Mouse (Mus musculus) heart, embryonic 10.5 days (tissue): ENCODE results near the gene Col24a1. TPM values are rescaled to one million over a fixed set of nuclear protein-coding genes. Genes with fewer than 3 reads are reported as not detected.

Experiments used
- DNase-seq: peaks from one replicate; pipeline ENCODE4 v3.0.0-alpha.2; 2017; ENCODE audit warnings: low spot score
- H3K27ac ChIP-seq: fragments of 300-500 bp; sonication (generic); 2 replicates; pipeline ENCODE4 v1.5.1; 2016; ENCODE audit warnings: mild to moderate bottlenecking
- H3K27me3 ChIP-seq: fragments of 300-500 bp; sonication (generic); 2 replicates; pipeline ENCODE4 v1.6.1; 2016; ENCODE audit warnings: mild to moderate bottlenecking; ENCODE audit not compliant: poor library complexity, insufficient read depth, severe bottlenecking
- H3K36me3 ChIP-seq: fragments of 300-500 bp; sonication (generic); 2 replicates; pipeline ENCODE4 v1.6.1; 2016; ENCODE audit warnings: mild to moderate bottlenecking, moderate library complexity
- H3K4me1 ChIP-seq: fragments of 300-500 bp; sonication (generic); 2 replicates; pipeline ENCODE4 v1.6.1; 2016; ENCODE audit warnings: mild to moderate bottlenecking
- H3K4me3 ChIP-seq: fragments of 300-500 bp; sonication (generic); 2 replicates; pipeline ENCODE4 v1.5.1; 2016; ENCODE audit warnings: mild to moderate bottlenecking, moderate library complexity
- H3K9me3 ChIP-seq: fragments of 300-500 bp; sonication (generic); 2 replicates; pipeline ENCODE4 v1.6.1; 2016; ENCODE audit warnings: mild to moderate bottlenecking, moderate library complexity
- WGBS: fragments of 180-500 bp; shearing (Covaris S2); methylation state at CpG from one replicate; pipeline ENCODE4 v1.1.7; 2016; 5-methylcytosine and 5-hydroxymethylcytosine counted together
- polyA plus RNA-seq: library from polyadenylated mRNA; unstranded; fragments of >200 nt; fragmentation: Nextera tagmentation; extraction: Ambion mirVana; gene quantifications from 2 replicates; pipeline ENCODE4 v1.2.1, GENCODE M21; 2016

The Col24a1 gene
- polyA plus RNA-seq, 1 experiment from 2014 or later, result 0.34 TPM

DNA sequence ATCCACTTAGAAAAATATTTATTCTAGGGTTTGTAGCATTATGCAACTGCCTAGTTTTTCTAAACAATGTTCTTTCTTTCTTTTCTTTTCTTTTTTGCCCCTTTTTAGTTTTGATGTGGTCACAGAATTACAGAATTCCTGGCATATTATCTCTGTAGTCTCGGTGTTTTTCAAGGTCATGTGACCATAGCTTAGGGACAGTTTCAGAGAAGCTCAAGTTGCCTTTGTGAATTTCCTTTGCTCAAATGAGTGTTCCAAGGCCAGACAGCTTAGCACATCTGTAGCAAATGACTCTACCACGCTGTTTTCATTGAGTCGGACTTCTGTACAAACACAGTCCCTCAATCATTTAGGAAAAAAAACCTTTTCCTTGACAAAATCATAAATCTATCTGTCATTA is 205.9 kb downstream of the Col24a1 start:
- no peaks in the 10 kb centered on the region for H3K4me1 ChIP-seq
- no peak for DNase-seq
- no peaks in the 10 kb centered on the region for H3K27me3 ChIP-seq
- H3K27ac ChIP-seq, result no peak overlapping the region
- 77% methylated on average over 3 of the region's 3 CpGs for WGBS
- no peaks in the 10 kb centered on the region for H3K9me3 ChIP-seq
- H3K36me3 ChIP-seq, result no peaks in the 10 kb centered on the region
- H3K4me3 ChIP-seq, result no peak overlapping the region

DNA sequence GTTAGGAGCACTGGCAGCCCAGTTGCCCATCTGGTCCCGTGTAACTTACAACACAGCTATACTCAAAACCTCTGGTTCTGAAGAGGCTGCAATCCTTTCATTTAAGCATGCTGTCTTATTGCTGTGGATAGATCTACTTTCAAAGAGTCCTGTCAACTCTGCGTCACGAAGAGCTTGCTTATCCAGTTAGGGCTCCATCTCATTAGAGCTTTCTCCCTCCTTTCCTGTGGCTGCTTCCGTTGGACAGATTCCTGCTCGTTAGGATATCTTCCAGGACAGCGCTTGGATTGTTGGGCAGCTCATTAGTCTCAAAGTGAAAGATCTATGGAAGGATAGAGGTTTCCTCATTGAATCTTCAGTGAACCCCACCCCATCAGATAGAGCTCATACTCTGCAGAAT is 206.6 kb downstream of the Col24a1 start:
- Histone ChIP-seq H3K27me3 (no peaks in the 10 kb centered on the region), H3K4me1 (no peaks in the 10 kb centered on the region), H3K27ac (no peak overlapping the region), H3K9me3 (no peaks in the 10 kb centered on the region), H3K36me3 (no peaks in the 10 kb centered on the region), H3K4me3 (no peak overlapping the region)
- no peak for DNase-seq
- whole genome bisulfite sequencing, result 62% methylated on average over 6 of the region's 6 CpGs

DNA sequence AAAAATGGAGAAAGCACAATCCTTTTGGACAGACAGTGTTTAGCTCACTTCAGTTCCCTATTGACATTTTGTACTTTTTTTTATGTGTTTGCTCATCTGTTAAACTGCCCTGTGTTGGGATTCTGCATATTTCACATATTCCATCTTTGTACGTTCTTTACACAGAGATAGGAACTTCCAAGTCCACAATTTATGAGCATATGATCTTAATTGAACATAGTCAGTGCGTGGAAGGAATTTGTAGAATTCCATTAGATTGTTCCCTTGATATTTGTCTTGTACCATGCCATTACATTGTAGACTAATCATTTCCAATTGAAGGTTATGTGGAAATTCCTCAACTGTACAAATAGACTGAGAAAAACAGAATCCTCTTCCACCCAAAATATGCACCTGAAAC is 212.6 kb downstream of the Col24a1 start:
- DNase-seq, result no peak
- H3K27ac ChIP-seq, result no peak overlapping the region
- WGBS, result 86% methylated on average over 2 of the region's 2 CpGs
- H3K4me3 ChIP-seq, result no peak overlapping the region
- no peaks in the 10 kb centered on the region for H3K4me1 ChIP-seq
- H3K36me3 ChIP-seq, result no peaks in the 10 kb centered on the region
- no peaks in the 10 kb centered on the region for H3K9me3 ChIP-seq
- no peaks in the 10 kb centered on the region for H3K27me3 ChIP-seq

DNA sequence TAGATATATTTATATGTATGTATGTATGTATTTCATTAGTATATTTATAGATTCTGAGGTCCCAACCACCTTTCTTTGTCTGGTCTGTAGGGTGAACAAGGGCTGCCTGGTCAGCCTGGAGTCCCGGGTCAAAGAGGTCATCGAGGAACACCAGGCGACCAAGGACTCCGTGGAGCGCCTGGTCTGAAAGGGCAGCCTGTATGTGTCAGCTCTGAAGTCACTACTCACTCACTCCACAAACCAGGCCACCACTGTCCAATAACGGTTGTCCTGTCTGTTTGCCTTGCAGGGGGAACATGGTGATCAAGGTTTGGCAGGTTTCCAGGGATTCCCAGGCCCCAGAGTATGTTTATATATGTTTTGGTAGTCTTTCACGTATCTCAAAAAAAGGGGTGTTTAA is 216.3 kb downstream of the Col24a1 start:
- Histone ChIP-seq H3K4me1 (no peaks in the 10 kb centered on the region), H3K27me3 (no peaks in the 10 kb centered on the region), H3K9me3 (no peaks in the 10 kb centered on the region), H3K27ac (no peak overlapping the region), H3K4me3 (no peak overlapping the region), H3K36me3 (no peaks in the 10 kb centered on the region)
- WGBS, result 70% methylated on average over 7 of the region's 7 CpGs
- DNase-seq, result no peak

DNA sequence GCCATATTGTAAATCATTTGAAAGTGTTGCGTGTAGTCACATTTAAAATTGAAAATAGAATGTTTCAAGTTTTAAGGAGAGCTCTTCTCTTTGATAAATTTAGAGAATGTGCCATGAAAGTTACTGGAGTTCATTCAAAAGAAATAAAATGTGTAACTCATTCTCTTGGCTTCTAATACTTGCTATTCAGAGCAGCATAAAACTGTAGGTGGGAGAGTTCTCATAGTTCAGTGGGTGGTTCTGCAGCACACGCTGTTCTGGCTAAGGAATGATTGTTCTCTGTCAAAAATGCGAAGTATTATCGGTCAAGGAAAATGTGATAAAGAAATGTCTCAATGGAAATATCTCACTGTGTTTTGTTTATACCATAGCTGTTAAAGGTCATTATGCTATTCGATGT is 221.9 kb downstream of the Col24a1 start:
- WGBS, result 82% methylated on average over 5 of the region's 5 CpGs
- no peak for DNase-seq
- Histone ChIP-seq H3K27me3 (no peaks in the 10 kb centered on the region), H3K4me3 (no peak overlapping the region), H3K9me3 (no peaks in the 10 kb centered on the region), H3K27ac (no peak overlapping the region), H3K4me1 (no peaks in the 10 kb centered on the region), H3K36me3 (no peaks in the 10 kb centered on the region)

DNA sequence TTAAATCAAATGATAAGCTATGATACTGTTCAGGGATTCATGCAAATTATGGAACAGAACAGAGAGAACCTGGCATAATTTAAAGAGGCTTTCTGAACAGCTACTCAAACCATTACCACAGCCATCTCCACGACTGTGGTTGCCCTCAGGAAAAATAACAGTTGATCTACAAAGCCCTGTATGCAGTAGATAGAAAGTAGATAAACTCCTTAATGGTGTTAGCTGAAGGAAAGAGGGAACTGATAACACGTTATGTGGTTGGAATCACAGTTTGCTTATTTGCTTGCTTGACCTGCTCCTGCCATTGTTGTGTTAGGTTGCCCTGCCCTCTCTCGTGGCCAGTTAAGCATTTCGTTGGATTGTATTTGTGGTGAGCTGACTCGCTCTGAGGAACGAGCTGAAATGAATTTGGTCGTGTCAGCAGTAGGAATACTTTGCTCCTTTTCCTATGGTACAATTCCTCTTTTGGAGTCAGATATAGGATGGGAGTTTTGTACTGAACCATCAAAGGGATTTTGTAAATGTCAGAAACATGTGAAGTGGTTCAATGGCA is 229.3 kb downstream of the Col24a1 start:
- Histone ChIP-seq H3K4me1 (no peaks in the 10 kb centered on the region), H3K4me3 (no peak overlapping the region), H3K9me3 (no peaks in the 10 kb centered on the region), H3K27me3 (no peaks in the 10 kb centered on the region), H3K36me3 (no peaks in the 10 kb centered on the region), H3K27ac (no peak overlapping the region)
- WGBS, result 53% methylated on average over 7 of the region's 7 CpGs
- no peak for DNase-seq

DNA sequence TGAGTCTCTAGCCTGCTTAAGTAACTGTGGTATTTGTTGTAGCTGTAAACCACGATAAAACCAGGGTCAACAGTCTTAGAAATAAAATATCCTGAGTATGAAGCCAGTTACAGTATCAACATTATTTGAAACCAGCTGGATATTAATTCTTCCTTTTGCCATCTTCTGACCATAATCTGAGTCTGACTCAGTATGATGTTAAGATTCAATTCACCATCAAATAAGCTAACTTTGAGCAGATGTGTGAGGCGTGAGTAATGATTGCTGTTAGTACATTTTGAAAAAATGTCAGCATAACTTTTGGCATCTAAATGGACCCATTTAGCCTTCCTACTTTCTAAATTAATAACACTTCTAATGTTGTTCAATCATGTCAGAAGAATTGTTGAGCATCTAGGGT is 230.0 kb downstream of the Col24a1 start:
- Histone ChIP-seq H3K36me3 (no peaks in the 10 kb centered on the region), H3K27me3 (no peaks in the 10 kb centered on the region), H3K27ac (no peak overlapping the region), H3K4me1 (no peaks in the 10 kb centered on the region), H3K9me3 (no peaks in the 10 kb centered on the region), H3K4me3 (no peak overlapping the region)
- WGBS, result 77% methylated on average over 2 of the region's 2 CpGs
- no peak for DNase-seq

DNA sequence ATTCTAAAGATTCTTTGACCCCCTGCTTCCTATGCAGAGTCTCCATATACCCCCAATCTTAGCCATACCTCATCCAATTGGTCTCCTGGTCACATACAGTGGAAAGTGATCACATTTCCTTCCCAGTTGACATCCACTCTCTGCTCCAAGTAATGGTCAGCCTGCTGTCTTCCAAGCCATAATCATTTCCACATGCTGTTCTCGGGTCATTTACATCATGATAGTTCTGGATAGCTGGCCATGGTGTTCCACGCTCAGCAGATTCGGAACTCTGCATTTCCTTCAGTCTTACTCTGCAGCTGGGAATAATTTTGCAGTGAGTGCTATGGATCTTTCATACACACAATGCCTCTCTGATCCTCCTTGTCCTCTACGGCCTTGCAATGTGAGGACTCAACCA is 233.0 kb downstream of the Col24a1 start:
- no peak overlapping the region for H3K4me3 ChIP-seq
- H3K27ac ChIP-seq, result no peak overlapping the region
- no peak for DNase-seq
- no peaks in the 10 kb centered on the region for H3K36me3 ChIP-seq
- no peaks in the 10 kb centered on the region for H3K9me3 ChIP-seq
- H3K4me1 ChIP-seq, result no peaks in the 10 kb centered on the region
- WGBS, result 86% methylated on average over 4 of the region's 4 CpGs
- no peaks in the 10 kb centered on the region for H3K27me3 ChIP-seq

DNA sequence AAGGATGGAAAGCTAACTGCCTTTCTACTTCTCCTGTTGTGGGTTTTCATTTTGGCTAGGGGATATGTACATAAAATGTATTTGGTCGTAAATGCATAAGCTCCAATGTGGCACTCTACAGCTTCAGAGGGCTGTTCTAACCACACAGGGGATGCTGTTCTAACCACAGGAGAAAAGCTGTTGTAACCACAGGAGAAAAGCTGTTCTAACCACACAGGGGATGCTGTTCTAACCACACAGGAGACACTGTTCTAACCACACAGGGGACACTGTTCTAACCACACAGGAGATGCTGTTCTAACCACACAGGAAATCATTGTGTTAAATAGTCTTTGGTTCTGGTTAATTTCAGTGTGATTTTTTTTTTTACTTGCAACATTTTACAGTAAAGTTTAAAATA is 245.6 kb downstream of the Col24a1 start:
- DNase-seq, result no peak
- H3K27ac ChIP-seq, result no peak overlapping the region
- H3K27me3 ChIP-seq, result no peaks in the 10 kb centered on the region
- H3K36me3 ChIP-seq, result no peaks in the 10 kb centered on the region
- H3K4me1 ChIP-seq, result no peaks in the 10 kb centered on the region
- no peak overlapping the region for H3K4me3 ChIP-seq
- WGBS, result 79% methylated on average over 1 of the region's 1 CpGs
- no peaks in the 10 kb centered on the region for H3K9me3 ChIP-seq

DNA sequence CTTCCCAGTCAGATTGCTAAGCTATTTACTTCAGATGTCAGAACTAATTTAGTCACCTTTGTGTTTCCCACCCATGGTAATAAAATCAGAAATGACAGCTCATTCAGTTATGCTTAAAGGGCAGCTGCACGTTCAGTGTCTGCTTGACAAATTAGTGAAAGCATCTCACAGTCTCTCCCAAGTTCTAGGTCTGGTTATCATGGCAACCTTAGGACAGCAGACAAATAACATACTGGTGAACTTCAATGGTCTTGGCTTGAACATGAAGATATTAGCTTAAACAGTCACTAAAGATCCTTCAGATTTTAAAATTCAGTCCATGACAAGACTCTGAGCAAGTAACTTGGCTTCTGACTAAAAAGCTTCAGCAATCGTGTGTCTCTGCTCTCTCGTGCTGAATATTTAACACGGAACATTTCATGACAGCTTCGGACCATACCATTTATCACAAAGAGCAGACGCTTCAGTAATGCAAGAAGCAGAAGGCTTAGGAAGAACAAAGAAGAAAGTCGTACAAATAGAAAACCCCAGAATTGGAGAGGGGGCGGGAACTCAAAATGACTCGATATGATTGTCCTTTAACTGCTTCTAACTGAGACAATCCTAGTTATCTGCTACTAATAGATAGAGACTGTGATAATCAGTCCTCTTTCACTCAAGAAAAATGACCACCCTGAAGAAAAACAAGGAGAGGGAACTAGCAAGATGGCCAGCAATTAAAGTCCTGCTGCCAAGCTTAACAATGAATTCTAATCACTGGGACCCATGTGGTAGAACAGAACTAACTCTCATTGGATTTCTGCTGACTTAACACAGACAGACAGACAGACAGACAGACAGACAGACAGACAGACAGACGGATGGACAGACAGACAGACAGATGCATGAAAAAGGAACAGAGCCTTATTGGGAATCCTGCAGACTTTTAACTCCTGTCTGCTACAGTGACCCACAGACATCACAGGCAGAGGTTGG is 256.5 kb downstream of the Col24a1 start:
- Histone ChIP-seq H3K36me3 (no peaks in the 10 kb centered on the region), H3K9me3 (no peaks in the 10 kb centered on the region), H3K4me1 (no peaks in the 10 kb centered on the region), H3K4me3 (no peak overlapping the region), H3K27me3 (no peaks in the 10 kb centered on the region), H3K27ac (no peak overlapping the region)
- WGBS, result 78% methylated on average over 10 of the region's 10 CpGs
- DNase-seq, result no peak

DNA sequence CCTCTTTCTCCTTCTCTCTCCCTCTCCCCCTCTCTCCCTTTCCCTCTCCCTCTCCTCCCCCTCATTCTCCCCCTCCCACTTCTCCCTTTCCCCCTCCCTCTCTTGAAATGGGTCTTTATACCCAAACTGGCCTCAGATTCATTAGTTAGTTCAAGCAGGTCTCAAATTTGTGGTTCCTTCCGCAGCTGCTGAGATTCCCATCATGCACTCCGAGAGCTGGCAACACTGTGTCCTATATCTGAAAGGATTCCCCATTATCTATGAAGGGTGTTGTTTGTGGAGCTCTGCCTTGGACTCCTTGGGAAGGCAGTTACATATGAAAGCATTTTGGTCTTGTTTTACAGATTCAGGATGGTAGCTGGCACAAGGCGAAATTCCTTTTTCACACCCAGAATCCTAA is 257.9 kb downstream of the Col24a1 start:
- Histone ChIP-seq H3K27me3 (no peaks in the 10 kb centered on the region), H3K36me3 (no peaks in the 10 kb centered on the region), H3K4me3 (no peak overlapping the region), H3K9me3 (no peaks in the 10 kb centered on the region), H3K4me1 (no peaks in the 10 kb centered on the region), H3K27ac (no peak overlapping the region)
- DNase-seq, result no peak
- 76% methylated on average over 3 of the region's 3 CpGs for WGBS

DNA sequence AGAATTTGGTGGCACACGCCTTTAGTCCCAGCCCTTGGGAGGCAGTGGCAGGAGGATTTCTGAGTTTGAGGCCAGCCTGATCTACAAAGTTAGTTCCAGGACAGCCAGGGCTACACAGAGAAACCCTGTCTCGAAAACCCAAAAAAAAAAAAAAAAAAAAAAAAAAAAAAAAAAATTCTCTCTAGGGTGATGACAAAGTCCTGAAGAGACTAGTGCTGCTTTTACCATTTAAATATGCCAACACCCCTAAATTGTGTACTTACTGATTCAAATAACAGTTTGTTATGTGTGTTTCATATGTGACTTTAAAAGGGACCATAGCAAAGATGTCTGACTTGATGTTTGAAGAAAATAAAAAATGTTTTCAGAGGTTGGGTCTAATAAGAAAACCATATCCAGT is 262.1 kb downstream of the Col24a1 start:
- Histone ChIP-seq H3K9me3 (no peaks in the 10 kb centered on the region), H3K4me1 (no peaks in the 10 kb centered on the region), H3K36me3 (no peaks in the 10 kb centered on the region), H3K27ac (no peak overlapping the region), H3K4me3 (no peak overlapping the region), H3K27me3 (no peaks in the 10 kb centered on the region)
- WGBS, result 60% methylated on average over 2 of the region's 2 CpGs
- no peak for DNase-seq

DNA sequence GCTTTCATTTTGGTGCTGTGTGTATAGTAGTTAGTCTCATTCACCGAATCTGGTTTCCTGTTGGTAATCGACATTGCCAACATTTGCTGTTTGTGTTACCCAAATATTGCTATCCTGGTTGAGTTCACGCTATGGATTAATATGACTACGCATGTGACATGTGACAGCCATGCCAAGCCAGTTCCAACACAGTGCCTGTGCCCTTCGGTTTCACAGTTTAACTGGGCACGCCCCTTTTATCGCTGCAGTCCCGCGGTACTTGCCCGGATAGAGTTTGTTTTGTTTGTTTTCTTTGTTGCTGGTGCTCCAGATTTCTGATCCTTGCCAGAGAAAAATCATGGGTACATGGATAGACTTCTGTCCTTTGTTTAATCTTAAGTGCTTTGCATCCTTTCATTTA is 263.9 kb downstream of the Col24a1 start:
- Histone ChIP-seq H3K9me3 (no peaks in the 10 kb centered on the region), H3K4me1 (no peaks in the 10 kb centered on the region), H3K27me3 (no peaks in the 10 kb centered on the region), H3K36me3 (no peaks in the 10 kb centered on the region), H3K27ac (no peak overlapping the region), H3K4me3 (no peak overlapping the region)
- DNase-seq, result no peak
- whole genome bisulfite sequencing, result 86% methylated on average over 10 of the region's 10 CpGs
